Mouse (Mus musculus) liver, embryonic 16.5 days (tissue): ENCODE measurements at regions not wholly inside any gene's neighbourhood (a gene's known extent, or its start where the extent isn't known, plus 50 kb on each side); places are given as distances from the start of the nearest gene placed in this dataset.

Experiments used
- ATAC-seq: fragments of 200-750 bp; cut with Nextera tagmentation; 2 replicates; pipeline ENCODE4 v1.8.0; 2017; ENCODE audit warnings: low read depth, mild to moderate bottlenecking, moderate number of reproducible peaks, moderate library complexity
- H3K27ac ChIP-seq: fragments of 300-500 bp; sonication (generic); 2 replicates; pipeline ENCODE4 v1.5.1; 2014; ENCODE audit warnings: mild to moderate bottlenecking, low read length
- H3K27me3 ChIP-seq: fragments of 300-500 bp; sonication (generic); 2 replicates; pipeline ENCODE4 v1.6.1; 2014; ENCODE audit warnings: low read depth, low read length, mixed read lengths; ENCODE audit not compliant: control insufficient read depth, insufficient read depth
- H3K36me3 ChIP-seq: fragments of 300-500 bp; sonication (generic); 2 replicates; pipeline ENCODE4 v1.6.1; 2014; ENCODE audit warnings: mild to moderate bottlenecking; ENCODE audit not compliant: control insufficient read depth, insufficient read depth
- H3K4me1 ChIP-seq: fragments of 300-500 bp; sonication (generic); 2 replicates; pipeline ENCODE4 v1.6.1; 2014; ENCODE audit warnings: low read depth, low read length, mixed read lengths; ENCODE audit not compliant: control insufficient read depth
- H3K4me2 ChIP-seq: fragments of 300-500 bp; sonication (generic); 2 replicates; pipeline ENCODE4 v1.6.1; 2014; ENCODE audit warnings: low read depth, low read length, mixed read lengths
- H3K4me3 ChIP-seq: fragments of 300-500 bp; sonication (generic); 2 replicates; pipeline ENCODE4 v1.5.1; 2014; ENCODE audit warnings: low read depth, mild to moderate bottlenecking, low read length
- H3K9ac ChIP-seq: fragments of 300-500 bp; sonication (generic); 2 replicates; pipeline ENCODE4 v1.6.1; 2014; ENCODE audit warnings: low read depth, low read length
- H3K9me3 ChIP-seq: fragments of 300-500 bp; sonication (generic); replicated peaks from 2 replicates; pipeline ENCODE4 v1.6.1; 2016; ENCODE audit warnings: low read length; ENCODE audit not compliant: control insufficient read depth
- WGBS: fragments of 180-500 bp; shearing (Covaris S2); extraction: QIAGEN DNeasy Blood & Tissue Kit; methylation state at CpG from one replicate; pipeline ENCODE4 v1.1.7; 2014; ENCODE audit not compliant: insufficient replicate concordance; 5-methylcytosine and 5-hydroxymethylcytosine counted together

GRCm38 (mm10) chr16:78221781-78222180 is 79.5 kb upstream of the Cxadr start:
- no peak for ATAC-seq
- H3K4me2 ChIP-seq, result no peak overlapping the region

GRCm38 (mm10) chr16:78217633-78218032 is 83.7 kb upstream of the Cxadr start:
- no peak overlapping the region for H3K4me2 ChIP-seq

More at GRCm38 (mm10) chr16:78221781-78222180, 79.5 kb upstream of the Cxadr start:
- H3K4me3 ChIP-seq, result no peak overlapping the region
- no peak overlapping the region for H3K27ac ChIP-seq
- H3K4me1 ChIP-seq, result no peaks in the 10 kb centered on the region
- H3K27me3 ChIP-seq, result no peaks in the 10 kb centered on the region
- WGBS, result 75% methylated on average over 1 of the region's 1 CpGs
- no peaks in the 10 kb centered on the region for H3K9me3 ChIP-seq
- no peaks in the 10 kb centered on the region for H3K36me3 ChIP-seq
- H3K9ac ChIP-seq, result no peak overlapping the region

GRCm38 (mm10) chr16:78216752-78217351 is 84.4 kb upstream of the Cxadr start:
- no peaks in the 10 kb centered on the region for H3K4me1 ChIP-seq
- peak overlapping the region; percentile 18; the same call in 1 of the 2 replicates for H3K4me2 ChIP-seq
- H3K9ac ChIP-seq, result no peak overlapping the region
- H3K27me3 ChIP-seq, result no peaks in the 10 kb centered on the region
- ATAC-seq, result peak; percentile 43; the same call in 1 of the 2 replicates
- no peak overlapping the region for H3K4me3 ChIP-seq
- 20% methylated on average over 9 of the region's 9 CpGs for WGBS
- no peaks in the 10 kb centered on the region for H3K9me3 ChIP-seq
- H3K36me3 ChIP-seq, result no peaks in the 10 kb centered on the region
- H3K27ac ChIP-seq, result no peak overlapping the region

More at GRCm38 (mm10) chr16:78217633-78218032, 83.7 kb upstream of the Cxadr start:
- Histone ChIP-seq H3K27me3 (no peaks in the 10 kb centered on the region), H3K27ac (no peak overlapping the region), H3K9ac (no peak overlapping the region), H3K36me3 (no peaks in the 10 kb centered on the region), H3K4me1 (no peaks in the 10 kb centered on the region), H3K4me3 (no peak overlapping the region), H3K9me3 (no peaks in the 10 kb centered on the region)
- no peak for ATAC-seq
- WGBS, result 22% methylated on average over 6 of the region's 6 CpGs

- 64% methylated on average over 8 of the region's 8 CpGs for WGBS
- no peak overlapping the region for H3K4me2 ChIP-seq
- no peak overlapping the region for H3K27ac ChIP-seq
- H3K4me1 ChIP-seq, result no peaks in the 10 kb centered on the region
- H3K4me3 ChIP-seq, result no peak overlapping the region
- no peak overlapping the region for H3K9ac ChIP-seq
- no peak for ATAC-seq
- no peaks in the 10 kb centered on the region for H3K9me3 ChIP-seq
- no peaks in the 10 kb centered on the region for H3K36me3 ChIP-seq
- H3K27me3 ChIP-seq, result no peaks in the 10 kb centered on the region
Measured at GRCm38 (mm10) chr16:78211687-78212086, 89.6 kb upstream of the Cxadr start.

- ATAC-seq, result no peak
- Histone ChIP-seq H3K4me3 (no peak overlapping the region), H3K9ac (no peak overlapping the region), H3K36me3 (no peaks in the 10 kb centered on the region), H3K4me2 (no peak overlapping the region), H3K9me3 (no peaks in the 10 kb centered on the region), H3K4me1 (no peaks in the 10 kb centered on the region), H3K27me3 (no peaks in the 10 kb centered on the region), H3K27ac (no peak overlapping the region)
- 65% methylated on average over 5 of the region's 5 CpGs for WGBS
Measured at GRCm38 (mm10) chr16:78208321-78208720, 93.0 kb upstream of the Cxadr start.

GRCm38 (mm10) chr16:78204332-78204731 is 97.0 kb upstream of the Cxadr start:
- no peak for ATAC-seq
- Histone ChIP-seq H3K9ac (no peak overlapping the region), H3K27ac (no peak overlapping the region), H3K4me1 (no peaks in the 10 kb centered on the region; the same call in 1 of the 2 replicates), H3K4me3 (no peak overlapping the region), H3K4me2 (no peak overlapping the region), H3K9me3 (no peaks in the 10 kb centered on the region), H3K36me3 (no peaks in the 10 kb centered on the region), H3K27me3 (no peaks in the 10 kb centered on the region)
- WGBS, result 61% methylated on average over 9 of the region's 9 CpGs

- Histone ChIP-seq H3K4me3 (no peak overlapping the region), H3K9me3 (no peaks in the 10 kb centered on the region), H3K27me3 (no peaks in the 10 kb centered on the region), H3K4me2 (no peak overlapping the region), H3K4me1 (no peaks in the 10 kb centered on the region; the same call in 1 of the 2 replicates), H3K9ac (no peak overlapping the region), H3K27ac (no peak overlapping the region), H3K36me3 (no peaks in the 10 kb centered on the region)
- 18% methylated on average over 12 of the region's 12 CpGs for WGBS
- ATAC-seq, result no peak
Measured at GRCm38 (mm10) chr16:78200044-78200830, 101.1 kb upstream of the Cxadr start.

- no peaks in the 10 kb centered on the region; the same call in 1 of the 2 replicates for H3K4me1 ChIP-seq
- H3K36me3 ChIP-seq, result no peaks in the 10 kb centered on the region
- no peak overlapping the region for H3K4me3 ChIP-seq
- H3K9me3 ChIP-seq, result no peaks in the 10 kb centered on the region
- 60% methylated on average over 10 of the region's 10 CpGs for WGBS
- H3K27ac ChIP-seq, result no peak overlapping the region
- H3K9ac ChIP-seq, result no peak overlapping the region
- no peak for ATAC-seq
- no peaks in the 10 kb centered on the region for H3K27me3 ChIP-seq
- H3K4me2 ChIP-seq, result no peak overlapping the region
Measured at GRCm38 (mm10) chr16:78199252-78199651, 102.0 kb upstream of the Cxadr start.

GRCm38 (mm10) chr16:78198642-78199121 is 102.6 kb upstream of the Cxadr start:
- Histone ChIP-seq H3K9ac (no peak overlapping the region), H3K36me3 (no peaks in the 10 kb centered on the region), H3K27ac (no peak overlapping the region), H3K4me2 (no peak overlapping the region), H3K9me3 (no peaks in the 10 kb centered on the region), H3K4me3 (no peak overlapping the region), H3K4me1 (no peaks in the 10 kb centered on the region; the same call in 1 of the 2 replicates), H3K27me3 (no peaks in the 10 kb centered on the region)
- 2% methylated on average over 16 of the region's 16 CpGs for WGBS
- ATAC-seq, result no peak
